Mouse (Mus musculus) T-helper 2 cell (primary cell): ENCODE results near the gene Gart.
"Not testable (repeated sequence)": the region's sequence is repeated elsewhere in the genome, so short reads cannot be mapped to it uniquely, and the experiment has no call there.

Source experiments
- in situ Hi-C: fragments of 300-600 bp; cut with MboI, MseI; formaldehyde crosslinking; loops from one replicate; pipeline ENCODE4 v1.15.1; 2025; ENCODE audit warnings: high pct_unique_total_duplicates

The Gart gene

DNA sequence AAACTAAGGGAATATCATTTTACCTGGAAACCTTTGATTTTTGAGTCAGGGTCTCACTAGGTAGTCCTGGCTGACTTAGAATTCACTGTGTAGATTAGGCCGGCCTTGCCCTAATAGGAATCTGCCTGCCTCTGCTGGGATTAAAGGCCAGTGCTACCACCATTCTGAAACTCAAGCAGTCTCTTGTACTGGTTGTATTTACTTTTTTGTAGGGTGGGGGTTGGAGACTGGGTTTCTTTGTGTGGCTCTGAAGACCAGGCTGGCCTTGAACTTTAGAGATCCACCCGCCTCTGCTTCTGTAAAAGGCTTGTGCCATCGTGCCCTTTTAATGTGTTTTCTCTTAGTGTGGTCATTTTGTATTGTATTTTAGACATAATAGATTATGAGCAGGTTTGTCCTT lies 2.5 kb upstream of the Gart start:
- in situ Hi-C loops: no loop called here

DNA sequence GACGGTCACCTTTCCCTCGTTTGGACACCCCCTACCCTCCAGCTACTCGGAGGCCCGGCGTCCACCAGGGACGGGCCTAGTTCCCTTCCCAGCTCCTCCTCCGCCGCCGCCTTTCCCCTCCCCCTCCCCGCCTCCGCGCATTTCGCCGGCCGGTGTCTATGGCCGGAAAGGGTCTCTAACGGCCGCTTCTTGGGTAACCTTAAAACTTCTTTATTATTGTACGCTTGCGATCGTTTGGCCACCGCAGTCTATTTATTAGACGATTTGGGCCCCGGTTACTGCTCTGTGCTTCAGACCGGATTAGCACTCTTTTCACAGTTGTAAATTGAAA lies 1.4 kb upstream of the Gart start:
- in situ Hi-C loops: no loop called here

GRCm38 (mm10) chr16:91647461-91648219 lies 888 bp upstream of the Gart start, which contains the start of gene Son:
Gene Son (plus strand): TSS chr16:91647506.
- in situ Hi-C loops: no loop called here

GRCm38 (mm10) chr16:91645995-91646602 lies 653 bp downstream of the Gart start:
- in situ Hi-C loops: no loop called here

DNA sequence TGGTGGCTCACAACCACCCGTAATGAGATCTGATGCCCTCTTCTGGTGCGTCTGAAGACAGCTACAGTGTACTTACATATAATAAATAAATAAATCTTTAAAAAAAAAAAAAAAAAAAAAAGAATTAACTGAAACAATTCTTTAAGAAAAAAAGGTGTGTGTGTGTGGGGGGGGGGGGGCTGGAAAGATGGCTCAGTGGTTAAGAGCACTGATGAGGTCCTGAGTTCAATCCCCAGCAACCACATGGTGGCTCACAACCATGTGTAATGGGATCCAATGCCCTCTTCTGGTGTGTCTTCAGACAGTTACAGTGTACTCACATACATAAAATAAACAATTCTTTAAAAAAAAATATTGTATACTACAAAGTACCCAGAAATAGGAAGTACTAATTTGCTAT lies 1.3 kb downstream of the Gart start:
- in situ Hi-C loops: not testable (repeated sequence)

DNA sequence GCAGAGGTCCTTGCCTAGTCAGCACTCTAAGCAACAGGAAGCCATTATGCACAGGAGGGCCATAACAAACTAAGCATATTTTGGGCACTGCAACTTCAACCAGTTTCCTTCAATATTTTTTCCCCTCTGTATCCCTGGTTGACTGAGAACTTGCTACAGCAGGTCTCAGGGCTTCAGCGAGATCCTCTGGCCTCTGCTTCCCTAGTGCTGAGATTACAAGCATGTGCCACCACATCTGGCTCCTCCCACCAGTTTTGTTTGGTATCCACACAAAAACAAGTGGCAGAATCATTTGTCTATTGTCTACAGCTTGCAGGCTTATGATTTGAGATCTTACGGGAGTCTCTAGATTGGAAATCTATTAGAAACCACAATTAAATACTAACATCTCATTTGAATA lies 1.9 kb downstream of the Gart start:
- in situ Hi-C loops: no loop called here

GRCm38 (mm10) chr16:91640171-91640570 lies 6.6 kb downstream of the Gart start:
- in situ Hi-C loops: no loop called here

GRCm38 (mm10) chr16:91639636-91640035 lies 7.1 kb downstream of the Gart start:
- in situ Hi-C loops: no loop called here

- in situ Hi-C loops: no loop called here
Measured at GRCm38 (mm10) chr16:91639161-91639560, 7.6 kb downstream of the Gart start.

DNA sequence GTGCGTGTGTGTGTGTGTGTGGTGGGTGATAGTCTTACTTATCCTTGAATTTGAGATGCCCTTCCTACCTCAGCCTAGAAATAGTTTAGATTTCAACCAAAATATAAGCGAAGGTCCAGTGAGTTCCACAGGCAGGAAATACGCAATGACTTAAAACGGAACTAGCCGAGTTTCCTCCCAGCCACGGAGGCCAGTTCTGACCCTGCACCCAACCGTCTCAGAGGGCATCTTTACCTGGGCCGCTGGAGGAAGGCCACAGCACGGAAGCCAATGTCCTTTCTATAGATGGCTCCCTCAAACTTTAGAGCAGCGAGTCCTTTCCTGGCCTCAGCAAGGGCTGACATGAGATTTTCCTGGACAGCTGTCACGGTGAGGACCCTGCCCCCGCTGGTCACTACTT lies 13.1 kb downstream of the Gart start:
- in situ Hi-C loops: loop anchor here (5.0 kb wide), 1 partner anchor 39 kb away; no protein-coding TSS in a partner anchor

GRCm38 (mm10) chr16:91632940-91633339 lies 13.8 kb downstream of the Gart start:
- in situ Hi-C loops: loop anchor here (5.0 kb wide), 1 partner anchor 39 kb away; no protein-coding TSS in a partner anchor

- in situ Hi-C loops: loop anchor here (5.0 kb wide), 1 partner anchor 40 kb away; no protein-coding TSS in a partner anchor
Measured at GRCm38 (mm10) chr16:91632439-91632838, 14.3 kb downstream of the Gart start.

GRCm38 (mm10) chr16:91630584-91630983 lies 16.2 kb downstream of the Gart start:
- in situ Hi-C loops: loop anchor here (5.0 kb wide), 1 partner anchor 42 kb away; no protein-coding TSS in a partner anchor

DNA sequence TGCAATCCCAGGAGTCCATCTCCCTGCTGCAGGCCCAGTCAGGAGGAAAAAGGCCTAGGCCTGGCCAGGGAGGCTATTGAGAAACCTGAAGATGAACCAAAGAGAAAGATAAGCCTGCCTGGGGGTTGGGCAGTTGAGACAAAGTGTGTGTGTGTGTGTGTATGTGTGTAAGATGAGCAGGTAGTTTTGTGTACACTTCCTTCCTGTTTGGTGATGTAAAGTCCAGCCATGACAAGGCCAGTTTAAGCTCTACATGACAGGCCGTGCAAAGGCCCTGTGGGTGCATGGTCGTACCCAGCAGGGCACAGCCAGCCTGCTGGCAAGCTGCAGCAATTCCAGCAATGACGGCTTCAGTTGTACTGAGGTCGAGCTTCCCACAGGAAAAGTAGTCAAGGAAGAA lies 17.0 kb downstream of the Gart start:
- in situ Hi-C loops: loop anchor here (5.0 to 10.0 kb wide), 2 partner anchors 43 to 595 kb away; no protein-coding TSS in a partner anchor

GRCm38 (mm10) chr16:91628673-91629072 lies 18.1 kb downstream of the Gart start:
- in situ Hi-C loops: loop anchor here (10.0 kb wide), 1 partner anchor 594 kb away; no protein-coding TSS in a partner anchor

- in situ Hi-C loops: loop anchor here (10.0 kb wide), 1 partner anchor 593 kb away; no protein-coding TSS in a partner anchor
Measured at GRCm38 (mm10) chr16:91627831-91628230, 18.9 kb downstream of the Gart start.

DNA sequence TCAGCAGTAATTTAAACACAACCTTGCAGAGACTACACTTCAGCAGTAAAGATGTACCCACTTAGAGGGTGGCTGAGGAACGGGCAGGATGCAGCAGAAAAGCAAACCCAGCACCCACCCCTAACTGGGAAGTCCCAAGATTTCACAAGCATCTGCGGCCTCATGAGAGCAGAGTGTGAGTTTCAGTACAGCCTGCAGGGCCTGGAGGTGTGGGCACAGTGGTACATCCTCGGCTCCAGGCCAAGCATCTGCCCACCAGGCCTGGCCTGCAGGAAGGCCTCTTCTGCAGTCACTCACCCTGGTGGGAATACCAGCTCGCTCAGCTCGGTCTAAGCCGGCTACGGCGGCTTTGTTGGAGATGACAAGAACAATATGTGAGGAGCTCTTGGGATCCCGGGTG lies 23.7 kb downstream of the Gart start:
- in situ Hi-C loops: loop anchor here (10.0 to 25.0 kb wide), 2 partner anchors 588 to 836 kb away; no protein-coding TSS in a partner anchor

DNA sequence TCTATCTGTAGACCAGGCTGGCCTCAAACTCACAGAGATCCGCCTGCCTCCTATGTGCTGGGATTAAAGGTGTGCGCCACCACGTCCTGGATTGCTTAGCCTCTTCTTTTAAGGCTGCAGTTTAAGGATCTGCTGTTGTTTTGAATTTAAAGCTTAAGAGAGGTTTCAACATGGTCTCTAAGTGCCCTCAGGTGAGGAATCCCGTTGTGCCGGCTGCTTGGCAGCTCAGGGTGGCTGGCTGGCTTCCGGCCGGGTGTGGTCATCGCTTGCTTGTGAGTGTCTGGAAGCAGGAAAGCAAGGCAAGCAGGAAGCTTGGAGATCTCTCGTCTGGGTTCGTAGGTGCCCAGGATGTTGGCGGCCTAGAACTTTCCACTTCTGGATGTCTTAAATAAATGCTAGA lies 25.8 kb downstream of the Gart start:
- in situ Hi-C loops: loop anchor here (10.0 to 25.0 kb wide), 2 partner anchors 586 to 834 kb away; no protein-coding TSS in a partner anchor

- in situ Hi-C loops: loop anchor here (10.0 to 25.0 kb wide), 2 partner anchors 585 to 833 kb away; no protein-coding TSS in a partner anchor
Measured at GRCm38 (mm10) chr16:91620185-91620584, 26.6 kb downstream of the Gart start.

DNA sequence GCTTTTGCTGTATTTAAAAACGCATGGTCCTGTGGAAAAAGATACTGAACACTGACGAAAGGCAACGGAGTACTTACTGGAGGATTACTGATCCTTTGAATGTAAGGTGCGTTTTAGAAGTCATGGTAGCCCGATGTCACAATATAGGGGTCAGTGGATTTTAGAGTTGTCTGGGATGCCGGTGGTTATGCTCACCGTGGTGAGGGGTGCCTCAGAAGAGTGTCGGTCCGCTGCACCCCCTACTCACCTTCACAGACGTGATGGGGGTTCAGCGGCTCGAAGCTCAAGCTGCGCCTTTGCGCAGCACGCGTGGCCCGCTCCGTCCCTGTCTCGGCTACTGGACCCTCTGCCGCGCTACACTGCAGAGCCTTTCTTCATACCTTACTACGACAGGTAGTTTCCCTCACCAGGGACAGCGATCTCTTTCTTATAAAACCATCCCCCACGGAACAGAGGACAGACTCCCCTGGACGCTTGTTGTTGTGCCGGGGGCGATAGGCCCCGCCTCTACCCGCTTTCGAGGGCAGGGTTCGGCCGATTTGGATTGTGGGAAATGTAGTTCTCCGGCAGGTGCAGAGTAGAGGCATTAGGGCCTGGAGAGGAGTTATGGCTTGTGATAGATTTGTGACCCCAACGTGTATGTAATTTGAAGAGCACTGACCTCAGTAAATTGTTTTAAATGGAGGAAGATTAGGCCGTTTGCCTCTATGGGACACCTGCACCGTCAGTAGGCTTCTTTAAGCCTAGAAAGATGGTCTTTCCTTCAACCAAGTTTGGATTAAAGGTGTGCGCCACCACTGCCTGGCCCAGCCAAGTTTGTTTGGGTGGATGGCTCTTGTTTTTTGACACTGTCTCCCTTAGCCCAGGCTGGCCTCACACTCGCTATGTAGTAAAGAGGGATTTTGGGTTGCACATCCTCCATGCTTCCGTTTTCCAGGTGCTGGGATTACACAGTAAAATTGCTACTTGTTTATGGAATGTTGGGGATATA lies 27.9 kb downstream of the Gart start, which contains the start of gene Dnajc28:
TSS of gene Dnajc28 (minus strand) at position 516 of the 991 bp plus-strand sequence.
- in situ Hi-C loops: loop anchor here (25.0 kb wide), 1 partner anchor 832 kb away; no protein-coding TSS in a partner anchor

DNA sequence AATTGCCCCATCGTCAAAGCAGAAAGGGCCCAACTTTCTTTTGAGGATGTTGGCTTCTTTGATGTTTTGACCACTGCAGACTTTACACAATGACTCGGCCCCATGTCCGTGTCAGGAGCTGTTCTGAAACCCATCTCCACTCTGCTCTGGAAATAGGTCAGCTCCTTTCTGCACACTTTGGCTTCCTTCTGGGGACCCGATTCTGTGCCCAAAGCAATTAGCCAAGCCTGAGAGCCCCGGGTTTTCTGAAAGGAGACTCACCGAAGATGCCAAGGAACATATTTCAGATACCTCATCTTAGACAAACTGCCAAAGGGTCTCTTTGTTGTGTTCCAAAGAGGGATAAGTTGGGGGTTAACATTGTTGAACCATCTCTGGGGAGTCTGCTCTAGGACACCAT lies 32.2 kb downstream of the Gart start:
- in situ Hi-C loops: loop anchor here (25.0 kb wide), 1 partner anchor 827 kb away; no protein-coding TSS in a partner anchor
